Mouse (Mus musculus) liver, adult 2 months (tissue): ENCODE measurements around the gene Gpkow.

Experiments used
- CTCF ChIP-seq: fragments of 200-500 bp; IDR thresholded peaks from 2 replicates; pipeline ENCODE4 v1.5.1; 2011; ENCODE audit warnings: low read depth, low read length, control low read depth
- POLR2A ChIP-seq: fragments of 200-500 bp; IDR thresholded peaks from 2 replicates; pipeline ENCODE4 v1.6.1; 2011; ENCODE audit warnings: low read length, control low read depth; ENCODE audit not compliant: insufficient read depth; ENCODE audit errors: extremely low read depth

- peak; percentile 50; the same call in 1 of the 2 replicates for TF ChIP-seq POLR2A
- TF ChIP-seq CTCF: no peak
These were observed 39.7 kb upstream of the Gpkow start, which contains the start of gene Prickle3 for GRCm38 (mm10) chrX:7657221-7657639.
